Mouse (Mus musculus) brain, embryonic 14.5 days (tissue): ENCODE data around the gene Bcl10. TPM values are rescaled to one million over a fixed set of nuclear protein-coding genes. Genes with fewer than 3 reads are reported as not detected.

ENCODE experiments used
- DNase-seq: peaks from one replicate; pipeline ENCODE4 v3.0.0-alpha.2; 2011; ENCODE audit warnings: low read depth
- CTCF ChIP-seq: fragments of 200-500 bp; IDR thresholded peaks from 2 replicates; pipeline ENCODE4 v1.5.1; 2012; ENCODE audit warnings: inconsistent platforms, mild to moderate bottlenecking, moderate library complexity, borderline replicate concordance; ENCODE audit not compliant: insufficient read depth, insufficient read length; ENCODE audit errors: extremely low read depth
- POLR2A ChIP-seq: fragments of 200-500 bp; IDR thresholded peaks from 2 replicates; pipeline ENCODE4 v1.6.1; 2012; ENCODE audit warnings: mild to moderate bottlenecking, inconsistent platforms, borderline replicate concordance; ENCODE audit not compliant: poor library complexity, insufficient read depth, insufficient read length, severe bottlenecking; ENCODE audit errors: extremely low read depth
- polyA plus RNA-seq: library from polyadenylated mRNA; depleted of rRNA; stranded (reverse); fragments of >200 nt; gene quantifications from 2 replicates; pipeline ENCODE4 v1.2.3, GENCODE M21; 2012

The Bcl10 gene
- polyA plus RNA-seq, 1 experiment: 19.0 TPM

DNA sequence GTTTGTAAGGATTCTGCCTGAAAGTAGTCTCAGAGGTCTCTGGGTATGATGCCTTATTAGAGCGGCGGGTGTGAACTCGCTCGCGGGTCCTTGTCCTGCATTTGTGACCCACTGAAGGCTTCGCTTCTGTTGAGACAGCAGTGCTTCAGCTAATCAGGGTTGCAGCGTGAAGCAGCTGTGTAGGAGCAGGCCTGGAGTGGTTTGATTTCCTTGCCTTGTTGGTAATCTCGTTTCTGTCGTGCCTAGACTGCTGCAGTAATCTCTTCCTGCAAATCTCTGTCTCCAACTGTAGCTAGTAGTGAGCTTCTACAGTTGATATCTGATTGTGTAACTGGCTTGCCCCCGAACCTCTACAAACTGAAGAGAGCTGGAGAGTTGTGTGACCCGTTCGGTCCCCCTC is 16.8 kb downstream of the Bcl10 start:
- TF ChIP-seq CTCF (no peak), POLR2A (no peak)
- peak; percentile 23 for DNase-seq

DNA sequence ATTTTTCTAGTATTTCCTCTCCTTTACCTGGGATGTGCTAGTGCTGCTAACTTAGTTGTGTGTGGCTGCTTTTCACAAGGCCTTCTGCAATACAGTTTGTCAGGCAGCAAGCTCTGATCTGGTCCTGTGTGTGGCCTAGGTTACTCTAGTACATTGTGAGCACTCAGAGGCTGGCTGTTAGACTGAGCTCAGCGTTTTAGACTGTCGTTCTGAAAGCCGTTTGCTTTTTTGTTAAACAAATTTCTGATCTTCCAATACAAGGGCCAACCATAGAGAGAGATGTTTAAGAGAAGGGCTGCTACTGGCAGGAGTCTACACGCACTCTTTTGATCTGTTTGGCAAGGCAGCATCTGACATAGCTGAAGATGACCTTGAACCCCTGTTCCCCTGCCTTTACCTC is 17.4 kb downstream of the Bcl10 start:
- no peak for DNase-seq
- TF ChIP-seq CTCF (no peak), POLR2A (no peak)

DNA sequence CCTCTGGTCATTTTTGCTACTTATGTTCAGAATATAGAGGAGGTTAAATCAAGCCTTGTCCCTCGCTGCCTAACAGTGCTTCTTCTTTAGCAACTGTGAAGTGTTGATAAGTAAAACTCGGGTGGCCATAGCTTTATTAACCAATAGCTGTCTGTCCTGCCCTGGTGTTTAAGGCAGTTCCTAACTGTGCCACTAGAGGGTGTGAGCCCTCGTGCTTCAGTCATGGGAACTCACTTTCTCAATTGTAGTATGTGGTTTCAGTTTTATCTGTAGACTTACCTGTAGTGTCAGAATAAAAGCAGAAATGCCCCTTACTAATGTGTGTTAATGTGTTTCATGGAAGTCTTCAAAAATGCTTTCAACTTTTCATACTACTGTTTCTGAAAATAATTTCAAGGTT is 19.4 kb downstream of the Bcl10 start:
- TF ChIP-seq CTCF: peak; percentile 83; the same call in 1 of the 2 replicates
- TF ChIP-seq POLR2A: no peak
- DNase-seq: peak; percentile 76

DNA sequence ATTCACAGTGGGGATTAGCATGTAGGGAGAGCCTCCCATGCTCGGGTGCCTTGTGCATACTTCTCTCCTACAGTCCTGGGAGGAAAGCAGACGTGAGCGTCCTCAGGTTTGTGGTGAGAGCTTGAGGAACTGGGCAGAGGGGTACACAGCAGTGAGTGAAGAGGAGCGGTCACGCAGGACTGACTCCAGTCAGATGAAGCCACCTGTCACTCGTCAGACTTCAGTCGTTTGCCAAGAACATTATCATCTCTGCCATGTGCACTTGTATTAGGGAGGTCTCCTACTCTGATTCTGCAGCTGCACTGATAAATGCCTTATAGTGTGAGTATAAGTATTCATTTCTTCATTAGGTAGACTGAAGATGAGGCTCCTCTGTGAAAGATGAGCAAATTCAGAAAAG is 21.7 kb downstream of the Bcl10 start:
- TF ChIP-seq POLR2A (no peak), CTCF (no peak)

DNA sequence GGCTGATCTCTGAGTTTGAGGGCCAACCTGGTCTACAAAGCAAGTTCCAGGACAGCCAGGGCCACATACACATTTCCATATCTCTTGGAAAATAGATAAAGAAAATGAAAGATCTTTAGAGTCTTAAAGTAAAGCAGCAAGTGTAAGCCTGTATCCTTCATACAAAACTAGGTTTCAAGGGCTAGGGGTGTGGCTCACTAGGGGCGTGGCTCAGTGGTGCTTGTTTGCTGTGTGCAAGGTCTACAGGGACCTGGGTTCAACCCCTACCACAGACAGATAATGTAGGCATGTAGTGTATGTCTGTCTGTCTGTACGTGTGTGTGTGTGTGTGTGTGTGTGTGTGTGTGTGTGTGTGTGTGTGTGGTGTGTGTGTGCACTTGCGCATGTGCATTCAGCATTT is 23.3 kb downstream of the Bcl10 start:
- no peak for DNase-seq
- TF ChIP-seq CTCF (no peak), POLR2A (no peak)

More for the DNA sequence above, 21.7 kb downstream of the Bcl10 start:
- DNase-seq: no peak

DNA sequence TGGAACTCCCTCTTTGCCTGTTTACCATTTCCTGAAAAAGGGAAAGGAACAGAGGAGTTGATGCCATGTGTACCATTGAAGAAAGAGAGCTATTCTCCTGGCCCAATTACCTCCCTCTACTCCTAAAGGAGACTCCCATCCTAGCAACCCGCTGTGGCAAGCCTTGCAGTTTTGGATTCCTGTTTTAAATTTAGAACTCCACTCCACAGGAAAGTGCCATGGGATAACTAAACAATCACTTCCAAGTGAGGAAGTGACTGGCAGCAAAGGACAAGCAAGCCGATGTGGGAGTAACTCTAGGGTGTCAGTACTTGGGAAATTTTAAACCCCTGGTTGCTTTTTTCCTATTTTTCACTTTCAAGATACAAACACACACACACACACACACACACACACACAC is 24.1 kb downstream of the Bcl10 start:
- TF ChIP-seq CTCF (no peak), POLR2A (no peak)
- DNase-seq: no peak

DNA sequence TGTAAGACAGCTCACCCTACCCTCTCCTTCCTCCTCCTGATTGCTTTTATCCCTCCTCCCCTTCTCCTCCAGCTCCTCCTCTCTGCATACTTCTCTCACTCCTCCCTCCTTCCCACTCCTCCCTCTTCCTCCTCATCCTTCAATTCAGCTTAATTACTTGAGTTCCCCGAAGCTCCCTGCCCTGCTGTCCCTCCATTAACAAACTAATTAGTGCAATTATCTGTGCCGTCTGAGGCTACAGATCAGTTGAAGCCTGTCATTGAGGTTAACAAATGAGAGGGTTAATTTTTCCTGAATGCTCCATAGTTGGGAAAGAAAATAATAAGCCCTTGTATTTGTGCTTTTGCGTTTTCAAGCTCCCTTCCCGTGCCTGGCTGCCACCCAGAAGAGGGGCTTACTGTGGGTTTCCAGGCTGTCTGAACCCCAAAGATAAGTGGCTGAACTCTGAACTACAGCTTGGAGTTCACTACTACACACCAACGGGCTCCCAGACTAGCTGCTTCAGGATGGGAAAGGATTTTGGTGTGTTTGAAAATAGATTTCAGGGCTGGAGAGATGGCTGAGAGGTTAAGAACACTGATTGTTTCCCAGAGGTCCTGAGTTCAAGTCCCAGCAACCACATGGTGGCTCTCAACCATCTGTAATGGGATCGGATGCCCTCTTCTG is 25.1 kb downstream of the Bcl10 start:
- peak; percentile 89 for DNase-seq
- TF ChIP-seq POLR2A: no peak
- no peak for TF ChIP-seq CTCF

DNA sequence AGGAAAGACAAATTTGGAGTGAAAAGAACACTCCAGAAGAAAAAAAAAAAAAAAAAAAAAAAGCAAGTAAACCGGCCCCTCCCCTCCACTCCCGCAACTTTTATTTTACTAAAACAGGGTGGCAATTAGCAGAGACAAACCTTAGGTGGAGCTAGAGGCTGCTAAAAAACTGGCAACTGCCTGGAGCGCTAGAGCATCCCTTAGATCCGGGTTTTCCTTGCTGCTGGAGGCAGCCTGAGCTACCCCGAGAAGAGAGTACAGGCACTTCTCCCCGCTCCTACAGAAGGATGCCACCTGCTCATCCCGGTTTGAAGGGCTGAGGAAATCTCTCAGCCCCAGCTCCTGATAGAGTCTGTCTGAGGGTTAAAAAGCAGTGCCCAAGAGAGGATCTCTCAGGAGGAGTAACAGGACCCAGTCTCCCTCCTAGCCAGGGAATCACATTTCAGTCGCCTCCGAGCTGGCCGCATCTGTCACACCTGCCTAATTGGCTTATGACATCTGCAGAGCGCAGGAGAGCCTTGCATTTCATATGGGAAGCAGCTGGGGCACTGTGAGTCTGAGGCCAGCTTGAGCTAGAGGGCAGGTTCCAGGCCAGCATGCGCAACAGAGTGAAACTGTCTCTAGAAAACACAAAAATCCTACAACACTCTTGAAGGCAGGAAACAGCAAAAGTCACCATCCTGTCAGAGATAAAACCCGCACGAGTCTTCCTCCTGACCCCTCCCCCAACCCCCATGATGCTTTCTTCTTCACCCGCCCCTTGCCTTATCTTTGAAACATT is 27.6 kb downstream of the Bcl10 start:
- peak; percentile 89 for DNase-seq
- peak; percentile 67; the same call in 1 of the 2 replicates for TF ChIP-seq CTCF
- TF ChIP-seq POLR2A: no peak

DNA sequence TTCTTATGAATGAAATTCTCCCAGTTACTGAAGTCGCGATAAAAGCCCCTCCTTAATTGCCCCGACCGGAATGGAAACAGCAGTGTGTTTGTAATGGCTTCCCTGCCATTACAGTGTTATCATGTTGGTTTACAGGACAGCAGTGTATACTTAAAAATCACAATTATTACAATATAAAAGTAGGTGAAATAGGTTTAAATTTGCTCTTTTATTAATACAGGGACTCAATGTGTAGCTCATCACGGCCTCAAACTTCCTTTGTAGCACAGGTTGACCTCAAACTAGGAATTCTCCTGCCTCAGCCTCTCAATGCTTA is 28.2 kb downstream of the Bcl10 start:
- DNase-seq: no peak
- TF ChIP-seq CTCF: no peak
- TF ChIP-seq POLR2A: no peak

DNA sequence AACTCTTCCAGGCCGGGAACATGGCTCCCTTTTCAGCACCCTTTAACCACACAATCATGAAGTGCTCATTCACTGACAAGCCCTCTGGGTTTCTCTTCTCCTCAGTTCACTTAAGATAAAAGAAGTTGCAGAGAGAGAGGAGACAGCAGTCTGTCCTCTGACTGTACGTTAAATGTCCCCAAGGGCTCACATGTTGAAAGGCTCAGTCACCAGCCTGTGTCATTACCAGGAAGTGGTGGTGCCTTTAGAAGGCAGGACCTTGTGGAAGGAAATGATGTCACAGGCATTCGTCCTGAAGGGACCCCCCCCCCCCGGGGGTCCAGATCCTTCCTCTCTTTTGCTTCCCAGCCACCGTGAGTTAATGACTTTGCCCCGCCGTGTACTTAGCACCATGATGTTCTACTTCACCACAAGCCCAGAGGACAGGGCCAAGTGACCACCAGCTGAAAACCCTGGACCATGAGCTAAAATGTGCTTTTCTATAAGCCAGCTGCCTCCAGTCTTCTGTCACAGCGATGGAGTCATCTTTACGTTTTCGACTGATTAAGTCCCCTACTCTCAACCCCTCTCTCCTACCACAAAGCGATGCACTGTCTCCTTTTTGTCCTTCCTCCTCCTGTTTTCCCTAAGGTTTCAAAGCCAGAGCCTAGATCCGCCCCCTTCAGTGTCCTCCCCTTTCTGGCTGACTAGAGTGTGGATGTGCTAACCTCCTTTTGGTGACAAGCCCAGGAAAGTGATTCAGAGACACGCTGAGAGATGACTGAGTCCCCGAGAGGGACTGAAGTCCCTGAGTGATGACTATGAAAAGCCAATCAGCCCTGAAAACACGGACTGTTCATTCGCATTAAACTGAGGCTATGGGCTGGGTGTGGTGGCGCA is 28.9 kb downstream of the Bcl10 start:
- DNase-seq: no peak

DNA sequence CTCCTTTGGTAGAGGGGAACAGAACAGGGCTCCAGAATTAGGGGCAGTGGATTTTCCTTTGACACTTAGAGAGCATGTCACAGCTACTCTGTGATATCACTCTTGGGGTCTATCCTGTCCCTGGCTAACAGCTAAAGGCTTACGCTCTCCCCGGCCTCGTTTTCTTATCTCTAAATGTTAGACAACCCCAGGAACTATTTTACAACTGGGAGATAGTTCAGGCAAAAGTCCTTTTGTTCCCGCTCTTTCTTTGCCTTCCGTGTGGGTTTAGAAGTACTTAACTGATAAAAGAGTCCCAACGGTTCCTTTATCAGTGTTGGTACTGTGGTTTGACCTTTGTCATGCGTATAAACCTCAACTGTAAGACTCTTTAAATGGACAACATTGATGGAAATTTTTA is 30.3 kb downstream of the Bcl10 start:
- no peak for DNase-seq
- no peak for TF ChIP-seq CTCF
- TF ChIP-seq POLR2A: no peak

More for the DNA sequence above, 28.9 kb downstream of the Bcl10 start:
- TF ChIP-seq POLR2A: no peak
- no peak for TF ChIP-seq CTCF
